Mouse (Mus musculus) midbrain, embryonic 14.5 days (tissue): ENCODE measurements at regions not wholly inside any gene's neighbourhood (a gene's known extent, or its start where the extent isn't known, plus 50 kb on each side); places are given as distances from the start of the nearest gene placed in this dataset.

Experiments
- ATAC-seq: fragments of 200-750 bp; cut with Nextera tagmentation; 2 replicates; pipeline ENCODE4 v1.8.0; 2017; ENCODE audit warnings: moderate number of reproducible peaks, moderate library complexity; ENCODE audit not compliant: low FRiP score, low TSS enrichment
- DNase-seq: peaks from one replicate; pipeline ENCODE4 v3.0.0-alpha.2; 2015
- H3K27ac ChIP-seq: fragments of 300-500 bp; sonication (generic); replicated peaks from 2 replicates; pipeline ENCODE4 v1.5.1; 2014; ENCODE audit warnings: mild to moderate bottlenecking, low read depth, low read length, moderate library complexity
- H3K27me3 ChIP-seq: fragments of 300-500 bp; sonication (generic); 2 replicates; pipeline ENCODE4 v1.6.1; 2014; ENCODE audit warnings: low read length, control low read depth, mixed read lengths; ENCODE audit not compliant: control insufficient read depth, insufficient read depth
- H3K36me3 ChIP-seq: fragments of 300-500 bp; sonication (generic); 2 replicates; pipeline ENCODE4 v1.6.1; 2014; ENCODE audit warnings: low read length, control low read depth; ENCODE audit not compliant: control insufficient read depth, insufficient read depth
- H3K4me1 ChIP-seq: fragments of 300-500 bp; sonication (generic); 2 replicates; pipeline ENCODE4 v1.6.1; 2014; ENCODE audit warnings: mild to moderate bottlenecking, antibody characterized with exemption, low read length, control low read depth; ENCODE audit not compliant: control insufficient read depth, insufficient read depth
- H3K4me2 ChIP-seq: fragments of 300-500 bp; sonication (generic); 2 replicates; pipeline ENCODE4 v1.6.1; 2014; ENCODE audit warnings: mild to moderate bottlenecking, low read length, moderate library complexity
- H3K4me3 ChIP-seq: fragments of 300-500 bp; sonication (generic); replicated peaks from 2 replicates; pipeline ENCODE4 v1.5.1; 2014; ENCODE audit warnings: low read depth, low read length
- H3K9ac ChIP-seq: fragments of 300-500 bp; sonication (generic); replicated peaks from 2 replicates; pipeline ENCODE4 v1.6.1; 2014; ENCODE audit warnings: mild to moderate bottlenecking, low read length, moderate library complexity
- H3K9me3 ChIP-seq: fragments of 300-500 bp; sonication (generic); 2 replicates; pipeline ENCODE4 v1.6.1; 2016; ENCODE audit warnings: low read length, control low read depth, mixed read lengths; ENCODE audit not compliant: control insufficient read depth
- WGBS: fragments of 180-500 bp; shearing (Covaris S2); extraction: QIAGEN DNeasy Blood & Tissue Kit; methylation state at CpG from one replicate; pipeline ENCODE4 v1.1.7; 2014; 5-methylcytosine and 5-hydroxymethylcytosine counted together

GRCm38 (mm10) chr2:146787811-146788455, 67.7 kb upstream of the Kiz start:
- ATAC-seq (peak; percentile 46; the same call in 1 of the 2 replicates), DNase-seq (peak; percentile 47)
- peaks cover 3% of the 10 kb centered on the region; the same call in 1 of the 2 replicates for H3K27me3 ChIP-seq
- peak overlapping the region; percentile 34; the same call in 1 of the 2 replicates for H3K9ac ChIP-seq
- peak overlapping the region; percentile 66; the same call in 1 of the 2 replicates for H3K27ac ChIP-seq
- no peaks in the 10 kb centered on the region for H3K9me3 ChIP-seq
- peaks cover 18% of the 10 kb centered on the region for H3K4me1 ChIP-seq
- no peak overlapping the region for H3K4me3 ChIP-seq
- WGBS, result 38% methylated on average over 5 of the region's 5 CpGs
- H3K36me3 ChIP-seq, result no peaks in the 10 kb centered on the region
- H3K4me2 ChIP-seq, result no peak overlapping the region; the same call in 1 of the 2 replicates

- H3K36me3 ChIP-seq, result no peaks in the 10 kb centered on the region
- 85% methylated on average over 6 of the region's 6 CpGs for WGBS
- no peak overlapping the region for H3K4me2 ChIP-seq
- H3K4me1 ChIP-seq, result peaks cover 4% of the 10 kb centered on the region
- H3K27ac ChIP-seq, result no peak overlapping the region
- no peaks in the 10 kb centered on the region for H3K9me3 ChIP-seq
- ATAC-seq (no peak), DNase-seq (no peak)
- H3K9ac ChIP-seq, result no peak overlapping the region
- H3K4me3 ChIP-seq, result no peak overlapping the region
- H3K27me3 ChIP-seq, result no peaks in the 10 kb centered on the region
Measured at GRCm38 (mm10) chr2:146792844-146793420, 62.7 kb upstream of the Kiz start.

GRCm38 (mm10) chr2:146802973-146803372, 52.7 kb upstream of the Kiz start:
- Histone ChIP-seq H3K4me2 (no peak overlapping the region), H3K9ac (no peak overlapping the region), H3K36me3 (no peaks in the 10 kb centered on the region), H3K4me1 (no peaks in the 10 kb centered on the region), H3K9me3 (no peaks in the 10 kb centered on the region), H3K27me3 (no peaks in the 10 kb centered on the region), H3K27ac (no peak overlapping the region), H3K4me3 (no peak overlapping the region)
- DNase-seq (no peak), ATAC-seq (peak; percentile 24; the same call in 1 of the 2 replicates)
